Mouse (Mus musculus): ENCODE measurements around the gene Cyp46a1. TPM values are rescaled to one million over a fixed set of nuclear protein-coding genes. Genes with fewer than 3 reads are reported as not detected.
A peak's percentile ranks its signal among the peaks of the same experiment; 100 is the strongest.

Gene Cyp46a1
- total RNA-seq, 2 experiments from 2014 or later, result 1.9 to 2.4 TPM

DNA sequence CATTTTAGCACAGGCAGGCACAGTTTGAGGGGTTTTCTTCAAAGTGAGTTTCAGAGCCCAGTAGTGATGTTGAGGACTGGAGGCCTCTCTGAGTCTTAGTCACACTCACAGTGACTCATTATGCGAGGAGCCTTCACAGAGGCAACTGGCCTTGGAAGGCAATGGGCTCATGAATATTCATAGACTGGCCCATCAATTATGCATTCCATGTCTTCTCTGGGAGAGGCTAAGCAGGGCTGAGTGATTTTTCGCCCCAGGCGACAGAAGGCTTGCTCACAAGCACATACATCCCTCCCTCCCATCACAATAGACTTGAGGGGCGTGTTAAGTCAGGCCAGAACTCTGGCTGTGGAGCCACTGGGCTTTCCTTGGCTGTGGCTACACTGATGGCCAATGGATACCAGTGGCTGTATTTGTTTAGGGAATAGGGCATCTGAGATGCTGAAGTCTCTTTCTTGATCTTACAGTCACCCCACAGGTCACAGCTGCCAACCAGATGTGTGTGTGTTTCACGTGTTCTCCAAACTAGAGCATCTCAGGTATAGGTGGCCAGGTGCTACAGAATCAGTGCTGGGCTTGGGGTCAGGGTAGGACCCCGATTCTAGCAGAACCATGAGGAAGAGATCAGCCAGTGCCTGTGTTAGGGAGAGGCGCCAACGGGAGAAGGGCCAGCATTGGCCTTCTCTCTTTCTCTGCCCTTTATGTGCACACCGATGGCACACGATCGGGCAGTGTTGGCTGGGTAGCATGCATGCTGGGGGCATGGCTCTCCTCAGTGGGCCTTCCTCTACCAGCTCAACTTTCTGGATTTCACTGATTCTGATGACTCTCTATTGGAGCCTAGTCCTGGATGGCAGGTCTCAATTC is 62.1 kb downstream of the Cyp46a1 start:
- DNase-seq (ENCODE audit: low spot score in 2 of 2), result no peak

GRCm38 (mm10) chr12:108398681-108399080 is 64.5 kb downstream of the Cyp46a1 start:
- DNase-seq (ENCODE audit: low spot score in 2 of 2), result no peak

DNA sequence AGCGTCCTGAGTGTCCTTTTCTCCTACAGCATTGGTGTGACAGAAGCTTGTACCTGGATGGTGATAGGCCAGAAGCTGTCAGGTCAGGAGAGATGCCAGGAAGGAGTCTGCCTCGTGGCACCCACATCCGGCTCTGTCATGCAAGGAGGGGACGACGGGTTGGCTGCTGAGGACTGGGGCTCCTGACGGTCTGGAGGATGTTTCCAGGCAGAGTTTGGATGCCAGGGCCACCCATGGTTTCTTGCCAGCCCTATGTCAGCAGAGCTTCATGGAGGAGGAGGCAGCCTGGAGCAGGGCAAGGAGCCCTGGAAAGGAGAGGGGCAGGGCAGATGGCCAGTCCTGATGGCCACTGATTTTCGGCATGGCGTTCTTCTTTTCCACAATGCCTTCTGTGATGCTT is 65.0 kb downstream of the Cyp46a1 start:
- no peak for DNase-seq (ENCODE audit: low spot score in 2 of 2)

DNA sequence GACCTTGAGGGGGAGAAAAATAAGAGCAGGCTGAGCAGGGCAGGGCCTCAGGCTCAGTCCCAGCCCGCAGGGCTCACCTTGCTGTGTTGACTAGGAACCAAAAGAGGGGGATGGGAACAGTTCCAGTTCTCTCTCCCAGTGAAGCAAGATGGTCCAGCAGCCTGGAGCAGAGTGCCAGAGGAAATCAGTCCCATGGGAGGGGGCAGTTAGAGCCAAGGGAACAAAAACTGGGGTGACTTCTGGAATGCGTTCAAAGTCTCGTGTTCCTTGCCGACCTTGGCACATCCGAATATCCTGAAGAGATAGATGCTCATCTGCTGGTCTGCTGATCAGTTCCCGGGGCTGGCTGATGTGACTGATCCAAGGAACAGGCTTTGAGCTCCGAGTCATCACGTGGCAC is 66.8 kb downstream of the Cyp46a1 start:
- DNase-seq (ENCODE audit: low spot score in 2 of 2), result no peak

DNA sequence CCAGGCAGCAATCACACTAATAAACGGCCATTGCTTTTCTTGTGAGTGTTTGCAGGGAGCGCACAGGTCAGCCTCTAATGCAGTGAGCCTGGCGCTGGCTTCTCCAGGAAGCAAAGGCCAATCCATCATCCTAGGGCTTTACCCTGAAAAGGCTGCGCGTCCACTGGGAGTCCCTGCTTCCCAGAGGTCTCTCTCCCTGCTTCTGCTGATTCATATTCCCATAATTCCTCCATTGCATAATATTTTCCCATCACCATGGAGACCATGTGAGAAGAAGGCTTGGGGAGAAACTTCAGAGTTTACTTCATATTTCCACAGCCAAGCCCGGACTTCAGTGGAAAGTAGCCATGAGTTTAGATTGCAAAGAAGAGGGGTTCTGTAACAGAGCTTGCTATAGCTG is 69.8 kb downstream of the Cyp46a1 start:
- peak in 1 of 2 experiments; percentile 44 for DNase-seq (ENCODE audit: low spot score in 2 of 2)

DNA sequence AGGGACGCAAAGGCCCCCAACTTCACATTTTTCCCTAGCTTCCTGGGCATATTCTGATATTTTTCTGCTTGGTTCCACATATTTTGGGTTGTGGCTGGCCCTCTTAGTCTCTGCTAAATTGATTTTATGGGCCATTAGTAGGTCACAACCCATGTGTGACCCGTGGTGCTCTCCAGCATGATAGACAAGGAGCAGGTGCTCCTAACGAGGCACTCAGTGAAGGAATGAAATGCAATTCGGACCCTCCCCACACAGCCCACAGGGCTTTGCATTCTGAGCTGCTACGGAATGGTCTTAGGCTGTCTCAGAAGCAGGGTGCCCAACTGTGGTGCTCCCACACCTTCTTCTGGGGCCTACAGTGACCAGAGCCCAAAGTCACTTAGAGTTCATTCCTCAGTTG is 74.9 kb downstream of the Cyp46a1 start:
- DNase-seq (ENCODE audit: low spot score in 2 of 2), result no peak

DNA sequence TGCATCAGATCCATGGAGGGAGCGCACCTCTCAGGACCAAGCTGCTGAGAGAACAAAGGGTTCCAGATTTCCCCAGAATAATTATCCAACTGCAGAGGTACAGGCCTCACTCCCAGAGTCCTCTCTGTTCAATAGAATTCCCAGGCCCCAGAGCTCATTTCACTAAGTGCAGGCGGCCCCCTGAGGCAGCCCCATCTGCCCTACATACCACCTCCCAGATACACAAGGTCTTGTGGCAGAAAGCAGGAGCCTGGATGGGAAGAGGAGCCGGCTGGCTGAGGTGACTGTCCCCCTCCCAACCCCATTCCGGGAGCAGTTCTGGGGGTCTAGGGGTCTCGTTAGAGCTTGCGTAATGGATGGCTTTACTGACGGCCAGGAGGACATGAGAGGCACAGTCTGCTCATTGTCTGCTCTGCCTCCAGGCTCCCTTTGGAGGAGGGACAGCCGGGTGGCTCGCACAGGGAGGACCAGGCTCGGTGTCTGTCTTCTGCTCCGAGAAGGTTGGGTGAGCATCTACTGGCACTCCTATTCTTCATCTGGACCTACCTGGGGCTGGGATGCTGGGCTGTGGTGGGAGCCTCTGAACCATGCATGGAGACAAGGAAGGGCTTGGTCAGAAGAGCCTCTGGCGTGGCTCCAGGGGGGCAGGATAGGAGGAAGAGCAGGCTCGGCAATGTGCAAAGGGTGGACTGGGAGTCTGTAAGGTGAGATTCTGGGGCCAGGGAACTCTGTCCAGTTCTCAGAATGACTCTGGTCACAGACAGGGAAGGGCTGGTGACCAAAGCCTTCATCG is 76.4 kb downstream of the Cyp46a1 start:
- DNase-seq (ENCODE audit: low spot score in 2 of 2), result no peak

Other genes starting within 250 kb of the Cyp46a1 start
- 100 to 1,000 TPM in 1 of 2 experiments, 10 to 100 TPM in 1; 98.9 to 107 TPM for gene Setd3, start 155.1 kb upstream of the Cyp46a1 start, total RNA-seq (2021)
- gene Ccnk, start 154.8 kb upstream of the Cyp46a1 start, total RNA-seq (2021), result 10 to 100 TPM; 35.5 to 36.4 TPM
- gene Ccdc85c, start 59.0 kb upstream of the Cyp46a1 start, total RNA-seq (2021), result 1 to 10 TPM; 7.3 to 8.4 TPM
- gene Hhipl1, start 28.1 kb upstream of the Cyp46a1 start, total RNA-seq (2021), result 1 to 10 TPM in 1 of 2 experiments, under 1 TPM in 1; 0.74 to 1.0 TPM
- gene Eml1, start 36.6 kb downstream of the Cyp46a1 start, total RNA-seq (2021), result 100 to 1,000 TPM; 103 to 112 TPM
- gene Evl, start 220.3 kb downstream of the Cyp46a1 start, total RNA-seq (2021), result 10 to 100 TPM; 77.1 to 80.7 TPM

All from gastrocnemius, postnatal 4 days (tissue).